Mouse (Mus musculus) layer of hippocampus, adult 8-10 months (tissue): ENCODE measurements at regions not wholly inside any gene's neighbourhood (a gene's known extent, or its start where the extent isn't known, plus 50 kb on each side); places are given as distances from the start of the nearest gene placed in this dataset.
A peak's percentile ranks its signal among the peaks of the same experiment; 100 is the strongest.
"Not testable (repeated sequence)": the region's sequence is repeated elsewhere in the genome, so short reads cannot be mapped to it uniquely, and the experiment has no call there.

Source experiments
- DNase-seq, 2 experiments: peaks; one replicate each; pipeline ENCODE4 v3.0.0; 2022; ENCODE audit warnings: low spot score in 2 of 2

- DNase-seq: no peak
Observed at GRCm38 (mm10) chr6:103809986-103810341, 299.6 kb downstream of the Chl1 start.

- peak; percentile 9 to 17 for DNase-seq
Observed at GRCm38 (mm10) chr6:103810342-103811001, 300.1 kb downstream of the Chl1 start.

GRCm38 (mm10) chr6:103816396-103816795, 306.0 kb downstream of the Chl1 start:
- not testable (repeated sequence) for DNase-seq

- no peak for DNase-seq
Observed at GRCm38 (mm10) chr6:103826042-103826441, 315.7 kb downstream of the Chl1 start.

- no peak for DNase-seq
Observed at GRCm38 (mm10) chr6:103827623-103828022, 317.2 kb downstream of the Chl1 start.

- no peak for DNase-seq
Observed at GRCm38 (mm10) chr6:103828866-103829265, 318.5 kb downstream of the Chl1 start.

GRCm38 (mm10) chr6:103832301-103832700, 321.9 kb downstream of the Chl1 start:
- DNase-seq: no peak

GRCm38 (mm10) chr6:103832808-103833207, 322.4 kb downstream of the Chl1 start:
- no peak for DNase-seq

GRCm38 (mm10) chr6:103833501-103834132, 323.2 kb downstream of the Chl1 start:
- peak; percentile 15 to 72 for DNase-seq

GRCm38 (mm10) chr6:103834726-103835229, 324.4 kb downstream of the Chl1 start:
- no peak for DNase-seq

- DNase-seq: no peak
Observed at GRCm38 (mm10) chr6:103859787-103860186, 349.4 kb downstream of the Chl1 start.

GRCm38 (mm10) chr6:103893455-103893854, 383.1 kb downstream of the Chl1 start:
- no peak for DNase-seq

- DNase-seq: no peak
Observed at GRCm38 (mm10) chr6:103924504-103924903, 414.1 kb downstream of the Chl1 start.

- DNase-seq: no peak
Observed at GRCm38 (mm10) chr6:103927094-103927493, 416.7 kb downstream of the Chl1 start.

- no peak for DNase-seq
Observed at GRCm38 (mm10) chr6:103940345-103940744, 430.0 kb downstream of the Chl1 start.

GRCm38 (mm10) chr6:103944361-103944760, 434.0 kb downstream of the Chl1 start:
- no peak for DNase-seq

GRCm38 (mm10) chr6:103947474-103947873, 437.1 kb downstream of the Chl1 start:
- DNase-seq: no peak

GRCm38 (mm10) chr6:103953134-103953771, 442.9 kb downstream of the Chl1 start:
- DNase-seq: no peak

- peak; percentile 32 to 37 for DNase-seq
Observed at GRCm38 (mm10) chr6:103959002-103959401, 448.6 kb downstream of the Chl1 start.

- DNase-seq: no peak
Observed at GRCm38 (mm10) chr6:103967811-103968420, 457.5 kb downstream of the Chl1 start.

GRCm38 (mm10) chr6:103999186-103999585, 488.8 kb downstream of the Chl1 start:
- no peak for DNase-seq

- DNase-seq: peak; percentile 58 to 88
Observed at GRCm38 (mm10) chr6:104028439-104029091, 464.0 kb upstream of the Cntn6 start.
